Comparison of ENCODE assay signal across 8 mouse cellular contexts in genomic region chr1:92912286-92912685, GRCm38 (mm10). TPM values are rescaled to one million over a fixed set of nuclear protein-coding genes. Genes with fewer than 3 reads are reported as not detected.
DNase-seq lines count a peak whose midpoint lies in the region; ATAC-seq lines count a peak whose summit lies in the region.

No protein-coding gene starts in this region.

- no peaks in the 10 kb centered on the region for H3K9me3 ChIP-seq in lung, embryonic 15.5 days
- H3K9me3 ChIP-seq in embryonic facial prominence, embryonic 14.5 days (ENCODE audit: control insufficient read depth, low read length): no peaks in the 10 kb centered on the region
- no peaks in the 10 kb centered on the region for H3K9me3 ChIP-seq in limb, embryonic 12.5 days

- H3K4me1 ChIP-seq in lung, embryonic 15.5 days: peaks cover 30% of the 10 kb centered on the region
- H3K4me1 ChIP-seq in embryonic facial prominence, embryonic 14.5 days (ENCODE audit: control insufficient read depth, insufficient read depth, low read length): peaks cover 24% of the 10 kb centered on the region
- peaks cover 37% of the 10 kb centered on the region for H3K4me1 ChIP-seq in limb, embryonic 12.5 days (replicated peaks)

- DNase-seq in lung, postnatal 36 days: no peak
- DNase-seq in embryonic facial prominence, embryonic 14.5 days (ENCODE audit: low spot score): no peak
- peak; percentile 36 for DNase-seq in retina, postnatal 1 day
- no peak for DNase-seq in testis, postnatal 10 days (ENCODE audit: low spot score)
- no peak for DNase-seq in left cerebral cortex, postnatal 4 days
- DNase-seq in right cerebral cortex, postnatal 14 days: no peak

- intact Hi-C loops in left cerebral cortex, postnatal 4 days (cut with DNase I): no loop called here

- no peak overlapping the region for H3K27ac ChIP-seq in lung, embryonic 15.5 days
- no peak overlapping the region for H3K27ac ChIP-seq in embryonic facial prominence, embryonic 14.5 days (replicated peaks; ENCODE audit: low read depth, low read length)
- peak overlapping the region; percentile 23; the same call in 1 of the 2 replicates for H3K27ac ChIP-seq in limb, embryonic 12.5 days

- H3K4me2 ChIP-seq in lung, embryonic 15.5 days: peak overlapping the region; percentile 88
- peak overlapping the region; percentile 94 for H3K4me2 ChIP-seq in embryonic facial prominence, embryonic 14.5 days (ENCODE audit: low read depth, low read length)
- H3K4me2 ChIP-seq in limb, embryonic 12.5 days: peak overlapping the region; percentile 93

- no peaks in the 10 kb centered on the region for H3K27me3 ChIP-seq in lung, embryonic 15.5 days
- no peaks in the 10 kb centered on the region for H3K27me3 ChIP-seq in embryonic facial prominence, embryonic 14.5 days (replicated peaks; ENCODE audit: control insufficient read depth, insufficient read depth, low read length)
- no peaks in the 10 kb centered on the region for H3K27me3 ChIP-seq in limb, embryonic 12.5 days

- WGBS in lung, embryonic 15.5 days: 40% methylated on average over 1 of the region's 1 CpGs
- WGBS in embryonic facial prominence, embryonic 14.5 days: 17% methylated on average over 1 of the region's 1 CpGs
- WGBS in limb, embryonic 12.5 days: 54% methylated on average over 1 of the region's 1 CpGs

- peak overlapping the region; percentile 87; the same call in 1 of the 2 replicates for H3K9ac ChIP-seq in lung, embryonic 15.5 days
- peak overlapping the region; percentile 95; the same call in 1 of the 2 replicates for H3K9ac ChIP-seq in embryonic facial prominence, embryonic 14.5 days (ENCODE audit: low read depth, low read length)
- peak overlapping the region; percentile 88 for H3K9ac ChIP-seq in limb, embryonic 12.5 days (replicated peaks)

- no peak for ATAC-seq in lung, embryonic 15.5 days (ENCODE audit: borderline replicate concordance, extremely low read depth, low FRiP score, low TSS enrichment)
- no peak for ATAC-seq in embryonic facial prominence, embryonic 14.5 days (ENCODE audit: low read depth)
- ATAC-seq in limb, embryonic 12.5 days (ENCODE audit: insufficient number of reproducible peaks, insufficient read depth, low FRiP score, low TSS enrichment, low read depth): no peak

- H3K4me3 ChIP-seq in lung, embryonic 15.5 days: peak overlapping the region; percentile 73
- peak overlapping the region; percentile 83 for H3K4me3 ChIP-seq in embryonic facial prominence, embryonic 14.5 days (ENCODE audit: low read depth, low read length)
- peak overlapping the region; percentile 86 for H3K4me3 ChIP-seq in limb, embryonic 12.5 days (replicated peaks)

- H3K36me3 ChIP-seq in lung, embryonic 15.5 days: peaks cover 26% of the 10 kb centered on the region
- H3K36me3 ChIP-seq in embryonic facial prominence, embryonic 14.5 days (ENCODE audit: control insufficient read depth, insufficient read depth, low read length): peaks cover 33% of the 10 kb centered on the region
- H3K36me3 ChIP-seq in limb, embryonic 12.5 days: peaks cover 35% of the 10 kb centered on the region

RNA-seq across cellular contexts. Expression of gene Rnpepl1, which starts 1.7 kb away (rescaled TPM):
- 41.9 and 43.0 TPM in 2 replicates for polyA plus RNA-seq in lung, embryonic 15.5 days (2015; fragmentation: Nextera tagmentation; extraction: Ambion mirVana)
- polyA plus RNA-seq in embryonic facial prominence, embryonic 14.5 days (2014; fragmentation: Nextera tagmentation; extraction: Ambion mirVana): 32.9 and 33.9 TPM in 2 replicates
- 37.9 and 38.1 TPM in 2 replicates for polyA plus RNA-seq in limb, embryonic 12.5 days (2016; fragmentation: Nextera tagmentation; extraction: Ambion mirVana)
- total RNA-seq in left cerebral cortex, postnatal 4 days (2021): 10 to 100 TPM; 56.6 to 56.9 TPM

RNA-seq across cellular contexts. Expression of gene Dusp28, which starts 5.5 kb away (rescaled TPM):
- 9.9 and 11.5 TPM in 2 replicates for polyA plus RNA-seq in lung, embryonic 15.5 days (2015; fragmentation: Nextera tagmentation; extraction: Ambion mirVana)
- 7.0 and 7.2 TPM in 2 replicates for polyA plus RNA-seq in embryonic facial prominence, embryonic 14.5 days (2014; fragmentation: Nextera tagmentation; extraction: Ambion mirVana)
- polyA plus RNA-seq in limb, embryonic 12.5 days (2016; fragmentation: Nextera tagmentation; extraction: Ambion mirVana): 9.6 and 10.8 TPM in 2 replicates
- 1 to 10 TPM; 6.3 to 7.0 TPM for total RNA-seq in left cerebral cortex, postnatal 4 days (2021)

RNA-seq across cellular contexts. Expression of gene Ankmy1, which starts 9.6 kb away (rescaled TPM):
- polyA plus RNA-seq in lung, embryonic 15.5 days (2015; fragmentation: Nextera tagmentation; extraction: Ambion mirVana): 0.27 and 0.43 TPM in 2 replicates
- 0.68 and 0.73 TPM in 2 replicates for polyA plus RNA-seq in embryonic facial prominence, embryonic 14.5 days (2014; fragmentation: Nextera tagmentation; extraction: Ambion mirVana)
- 0.40 and 0.55 TPM in 2 replicates for polyA plus RNA-seq in limb, embryonic 12.5 days (2016; fragmentation: Nextera tagmentation; extraction: Ambion mirVana)
- total RNA-seq in left cerebral cortex, postnatal 4 days (2021): under 1 TPM; 0.14 to 0.30 TPM

RNA-seq across cellular contexts. Expression of gene Capn10, which starts 21.9 kb away (rescaled TPM):
- 27.7 and 30.4 TPM in 2 replicates for polyA plus RNA-seq in lung, embryonic 15.5 days (2015; fragmentation: Nextera tagmentation; extraction: Ambion mirVana)
- polyA plus RNA-seq in embryonic facial prominence, embryonic 14.5 days (2014; fragmentation: Nextera tagmentation; extraction: Ambion mirVana): 24.4 and 28.2 TPM in 2 replicates
- polyA plus RNA-seq in limb, embryonic 12.5 days (2016; fragmentation: Nextera tagmentation; extraction: Ambion mirVana): 39.6 and 40.2 TPM in 2 replicates
- 10 to 100 TPM; 60.2 to 63.4 TPM for total RNA-seq in left cerebral cortex, postnatal 4 days (2021)

RNA-seq across cellular contexts. Expression of gene Gpr35, which starts 38.4 kb away (rescaled TPM):
- 0.36 and 0.62 TPM in 2 replicates for polyA plus RNA-seq in lung, embryonic 15.5 days (2015; fragmentation: Nextera tagmentation; extraction: Ambion mirVana)
- polyA plus RNA-seq in embryonic facial prominence, embryonic 14.5 days (2014; fragmentation: Nextera tagmentation; extraction: Ambion mirVana): 0.52 and 1.5 TPM in 2 replicates
- polyA plus RNA-seq in limb, embryonic 12.5 days (2016; fragmentation: Nextera tagmentation; extraction: Ambion mirVana): 0.08 and 0.20 TPM in 2 replicates
- total RNA-seq in left cerebral cortex, postnatal 4 days (2021): 1 to 10 TPM in 1 of 2 experiments, under 1 TPM in 1; 0.40 to 1.0 TPM
